Mouse (Mus musculus) small intestine, adult 2 months (tissue): ENCODE results near the gene Fbxl4.

Source experiments
- CTCF ChIP-seq: fragments of 200-500 bp; IDR thresholded peaks from 2 replicates; pipeline ENCODE4 v1.5.1; 2012; ENCODE audit warnings: low read depth, mild to moderate bottlenecking, control low read depth, inconsistent platforms, low read length, moderate library complexity, mixed read lengths; ENCODE audit not compliant: insufficient replicate concordance, insufficient read length; ENCODE audit errors: extremely low read depth
- POLR2A ChIP-seq: fragments of 200-500 bp; IDR thresholded peaks from 2 replicates; pipeline ENCODE4 v1.6.1; 2012; ENCODE audit warnings: low read depth, mild to moderate bottlenecking, control low read depth, inconsistent platforms, low read length, moderate library complexity

- TF ChIP-seq POLR2A: no peak
- TF ChIP-seq CTCF: no peak
Measured at GRCm38 (mm10) chr4:22482756-22483280, 125.5 kb downstream of the Fbxl4 start.
